Mouse (Mus musculus) kidney, adult 2 months (tissue): Measurements from ENCODE around the gene Arid1b.

ENCODE experiments used
- CTCF ChIP-seq: fragments of 200-500 bp; conservative IDR thresholded peaks from 2 replicates; pipeline ENCODE4 v1.5.1; 2011; ENCODE audit warnings: low read depth, mild to moderate bottlenecking, control low read depth, low read length, moderate library complexity, mixed read lengths; ENCODE audit not compliant: insufficient read depth, insufficient read length
- POLR2A ChIP-seq: fragments of 200-500 bp; IDR thresholded peaks from one replicate; pipeline ENCODE4 v1.6.1; 2011; ENCODE audit warnings: low read depth, low read length, control low read depth

DNA sequence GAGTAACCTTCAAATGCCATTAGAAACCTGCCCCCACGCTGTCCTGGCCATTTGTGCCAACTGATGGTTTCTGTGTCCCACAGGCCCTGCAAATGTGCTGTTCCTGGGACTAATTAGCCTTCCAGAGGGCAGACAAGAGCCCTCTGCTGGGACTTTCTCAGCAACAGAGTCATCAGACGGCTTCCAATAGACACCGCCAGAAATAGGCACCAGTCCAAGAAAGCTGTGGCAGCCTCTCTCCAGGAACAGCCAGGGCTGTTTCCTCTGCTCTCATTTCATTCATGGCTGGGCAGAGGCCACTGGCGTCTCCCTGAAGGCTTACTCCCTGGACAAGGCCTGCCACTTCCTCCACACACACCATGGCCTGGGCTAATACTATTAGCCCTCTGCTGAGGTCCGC is 358.8 kb downstream of the Arid1b start:
- TF ChIP-seq CTCF = no peak
- TF ChIP-seq POLR2A = no peak
